Mouse (Mus musculus) gastrocnemius, adult 18-20 months (tissue): ENCODE results near the gene Wiz. TPM values are rescaled to one million over a fixed set of nuclear protein-coding genes. Genes with fewer than 3 reads are reported as not detected.

Experiments used
- microRNA-seq: library from miRNA; unstranded; fragments of <30 nt; microRNA quantifications from one replicate; pipeline ENCODE4 v1.2.0, GENCODE M21; 2021
- total RNA-seq, 2 experiments: library from RNA; stranded (reverse); gene quantifications; 2 replicates each; pipeline ENCODE4 v1.2.3; 2021

The Wiz gene
- total RNA-seq, 2 experiments from 2014 or later, result 13.1 to 14.5 TPM

Small RNA genes lying within 50 kb of the gene (microRNA-seq; reads per million reads assigned to microRNA genes)
- not detected for gene Gm22201

Other genes with a start within 250 kb of the Wiz start
- 10 to 100 TPM in 1 of 2 experiments, 1 to 10 TPM in 1; 9.6 to 12.5 TPM for gene Notch3, start 222.6 kb downstream of the Wiz start, total RNA-seq
- gene Ephx3, start 199.9 kb downstream of the Wiz start, total RNA-seq, result under 1 TPM; 0.18 to 0.19 TPM
- 10 to 100 TPM; 41.0 to 47.3 TPM for gene Brd4, start 104.7 kb downstream of the Wiz start, total RNA-seq
- 10 to 100 TPM; 32.0 to 37.5 TPM for gene Akap8, start 68.2 kb downstream of the Wiz start, total RNA-seq
- gene Akap8l, start 38.8 kb downstream of the Wiz start, total RNA-seq, result 10 to 100 TPM; 29.2 to 30.6 TPM
- gene Rasal3, start 14.1 kb upstream of the Wiz start, total RNA-seq, result under 1 TPM; 0.09 to 0.85 TPM
- not detected for gene Pglyrp2, start 34.7 kb upstream of the Wiz start, total RNA-seq
- gene Cyp4f39, start 63.3 kb upstream of the Wiz start, total RNA-seq, result 10 to 100 TPM in 1 of 2 experiments, 1 to 10 TPM in 1; 2.2 to 14.1 TPM
- 1 to 10 TPM; 1.3 to 1.5 TPM for gene Cyp4f17, start 116.6 kb upstream of the Wiz start, total RNA-seq
- 1 to 10 TPM in 1 of 2 experiments, under 1 TPM in 1; 0.78 to 1.7 TPM for gene Cyp4f16, start 147.1 kb upstream of the Wiz start, total RNA-seq
- not detected for gene Cyp4f37, start 231.9 kb upstream of the Wiz start, total RNA-seq